Mouse (Mus musculus) C2C12 (cell line): Measurements from ENCODE around the gene Mki67. TPM values are rescaled to one million over a fixed set of nuclear protein-coding genes. Genes with fewer than 3 reads are reported as not detected.

Source experiments
- H3K27me3 ChIP-seq: one replicate; pipeline ENCODE4 v1.6.1; 2011; ENCODE audit not compliant: control insufficient read depth, insufficient read depth, insufficient read length
- H3K36me3 ChIP-seq: one replicate; pipeline ENCODE4 v1.6.1; 2011; ENCODE audit not compliant: control insufficient read depth, insufficient read depth
- H3K4me3 ChIP-seq: one replicate; pipeline ENCODE4 v1.5.1; 2011; ENCODE audit warnings: mild to moderate bottlenecking, control low read depth; ENCODE audit not compliant: poor library complexity, insufficient read depth, severe bottlenecking
- H3K79me2 ChIP-seq: one replicate; pipeline ENCODE4 v1.6.1; 2011; ENCODE audit not compliant: control insufficient read depth, insufficient read depth
- H3K79me3 ChIP-seq: one replicate; pipeline ENCODE4 v1.6.1; 2011; ENCODE audit warnings: low read depth, control low read depth
- H3ac ChIP-seq: one replicate; pipeline ENCODE3; 2011; ENCODE audit warnings: low read depth; ENCODE audit not compliant: control insufficient read depth, insufficient read length
- CEBPB ChIP-seq: IDR thresholded peaks from one replicate; pipeline ENCODE4 v1.6.1; 2011; ENCODE audit warnings: low read depth, mild to moderate bottlenecking, control low read depth, moderate library complexity
- CTCF ChIP-seq: IDR thresholded peaks from one replicate; pipeline ENCODE4 v1.5.1; 2011; ENCODE audit not compliant: control insufficient read depth, insufficient read depth, insufficient read length
- FOSL1 ChIP-seq: IDR thresholded peaks from one replicate; pipeline ENCODE4 v1.8.0; 2011; ENCODE audit warnings: mild to moderate bottlenecking, low read length; ENCODE audit not compliant: poor library complexity, insufficient read depth, severe bottlenecking
- MAX ChIP-seq: IDR thresholded peaks from one replicate; pipeline ENCODE4 v1.6.1; 2011; ENCODE audit warnings: mild to moderate bottlenecking, control low read depth
- MYOD1 ChIP-seq: IDR thresholded peaks from one replicate; pipeline ENCODE4 v1.6.1; 2011; ENCODE audit warnings: low read depth; ENCODE audit not compliant: control insufficient read depth, insufficient read length
- MYOG ChIP-seq: IDR thresholded peaks from one replicate; pipeline ENCODE4 v1.6.1; 2011; ENCODE audit not compliant: control insufficient read depth, insufficient read length; ENCODE audit errors: extremely low read depth
- USF1 ChIP-seq: IDR thresholded peaks from one replicate; pipeline ENCODE4 v1.6.1; 2011; ENCODE audit warnings: low read depth, mild to moderate bottlenecking, control low read depth, moderate library complexity
- polyA plus RNA-seq: library from polyadenylated mRNA; unstranded; fragments of >200 nt; fragmentation: generic; extraction: Trizol; gene quantifications from one replicate; pipeline ENCODE4 v1.2.1, GENCODE M21; 2012; ENCODE audit warnings: missing spikeins

Gene Mki67
- polyA plus RNA-seq, 1 experiment = 18.1 TPM

GRCm38 (mm10) chr7:135748986-135749385 is 32.8 kb upstream of the Mki67 start:
- Histone ChIP-seq H3K4me3 (no peak overlapping the region), H3K27me3 (no peaks in the 10 kb centered on the region), H3K36me3 (no peaks in the 10 kb centered on the region), H3ac (no peak overlapping the region), H3K79me3 (no peaks in the 10 kb centered on the region), H3K79me2 (no peaks in the 10 kb centered on the region)
- no peak for TF ChIP-seq MAX
- no peak for TF ChIP-seq CEBPB
- no peak for TF ChIP-seq USF1
- TF ChIP-seq FOSL1 = no peak
- no peak for TF ChIP-seq MYOD1
- TF ChIP-seq MYOG = no peak
- TF ChIP-seq CTCF = no peak

DNA sequence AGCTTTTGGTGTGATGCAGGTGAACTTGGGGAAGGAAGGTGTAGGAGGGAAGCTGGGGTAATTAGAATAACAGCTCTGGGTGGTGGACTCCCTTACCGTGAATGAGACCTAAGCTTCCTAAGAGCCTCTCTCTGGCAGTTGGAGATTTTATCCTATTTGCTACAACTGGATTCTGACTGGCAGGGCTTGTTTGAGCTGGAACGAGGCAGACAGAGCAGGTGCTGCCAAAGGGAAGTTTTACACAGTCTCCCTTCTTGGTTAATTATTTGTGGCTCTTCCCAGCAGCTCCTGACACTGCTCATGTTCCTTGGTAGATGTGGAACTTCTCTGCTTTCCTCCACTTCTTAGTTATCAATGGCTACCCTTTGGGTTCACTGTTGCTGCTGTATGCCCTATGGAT is 30.9 kb upstream of the Mki67 start:
- TF ChIP-seq MYOD1 (no peak), USF1 (no peak), FOSL1 (no peak), MYOG (no peak), CEBPB (no peak), CTCF (no peak), MAX (no peak)
- Histone ChIP-seq H3K36me3 (no peaks in the 10 kb centered on the region), H3K27me3 (no peaks in the 10 kb centered on the region), H3K79me2 (no peaks in the 10 kb centered on the region), H3ac (no peak overlapping the region), H3K4me3 (no peak overlapping the region), H3K79me3 (no peaks in the 10 kb centered on the region)

DNA sequence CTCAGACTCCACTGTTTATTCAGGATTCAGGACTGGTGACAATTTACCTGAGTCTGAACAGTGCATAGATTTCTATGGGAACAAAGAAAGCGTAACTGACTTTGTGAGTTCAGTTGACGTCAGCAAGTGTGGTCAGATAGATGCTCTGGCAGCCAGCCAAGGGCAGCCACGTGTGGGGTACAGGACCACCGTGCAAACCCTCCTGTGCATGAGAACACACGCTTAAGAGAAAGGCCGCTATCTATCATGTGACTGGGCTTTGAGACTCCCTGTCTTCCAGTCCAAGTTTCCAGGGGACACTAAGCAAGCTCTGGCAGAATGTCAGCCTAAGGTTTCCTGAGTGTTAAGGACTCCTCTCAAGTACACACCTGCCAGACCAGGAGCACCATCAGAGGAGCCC is 30.4 kb upstream of the Mki67 start:
- no peak overlapping the region for H3K4me3 ChIP-seq

GRCm38 (mm10) chr7:135745091-135745490 is 28.9 kb upstream of the Mki67 start:
- Histone ChIP-seq H3K27me3 (no peaks in the 10 kb centered on the region), H3K79me3 (no peaks in the 10 kb centered on the region), H3K36me3 (no peaks in the 10 kb centered on the region), H3ac (no peak overlapping the region), H3K4me3 (no peak overlapping the region), H3K79me2 (no peaks in the 10 kb centered on the region)
- TF ChIP-seq USF1 (no peak), MYOD1 (peak; percentile 63)

More for the DNA sequence above, 30.4 kb upstream of the Mki67 start:
- TF ChIP-seq MYOD1 (no peak), MYOG (no peak), USF1 (no peak), CTCF (no peak), MAX (no peak), CEBPB (no peak), FOSL1 (no peak)
- Histone ChIP-seq H3K36me3 (no peaks in the 10 kb centered on the region), H3K27me3 (no peaks in the 10 kb centered on the region), H3K79me3 (no peaks in the 10 kb centered on the region), H3K79me2 (no peaks in the 10 kb centered on the region), H3ac (no peak overlapping the region)

DNA sequence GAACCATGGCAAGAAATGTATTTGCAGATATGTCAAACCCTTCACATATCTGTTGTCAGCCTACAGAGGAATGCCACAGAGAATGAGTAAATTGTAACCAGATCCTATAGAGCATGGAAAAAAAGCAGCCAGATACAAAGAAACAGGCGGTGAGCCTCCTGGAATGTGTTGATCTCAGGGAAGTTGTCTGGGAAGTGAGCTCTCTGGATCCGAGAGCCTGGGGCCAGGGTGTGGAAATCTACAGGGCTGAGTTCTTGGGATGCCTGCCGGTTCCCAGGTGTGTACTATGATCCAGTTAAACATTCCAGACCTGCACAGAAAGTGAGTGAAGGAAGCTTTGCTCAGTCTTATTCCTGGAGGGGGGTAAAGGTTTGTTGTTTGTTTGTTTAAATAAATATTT is 24.3 kb upstream of the Mki67 start:
- H3K4me3 ChIP-seq = no peak overlapping the region
- no peaks in the 10 kb centered on the region for H3K79me2 ChIP-seq
- H3K36me3 ChIP-seq = no peaks in the 10 kb centered on the region
- H3K79me3 ChIP-seq = no peaks in the 10 kb centered on the region
- no peak overlapping the region for H3ac ChIP-seq
- TF ChIP-seq USF1 (no peak), MYOD1 (no peak), CEBPB (no peak), MAX (no peak), CTCF (no peak), MYOG (no peak), FOSL1 (no peak)
- H3K27me3 ChIP-seq = no peaks in the 10 kb centered on the region

DNA sequence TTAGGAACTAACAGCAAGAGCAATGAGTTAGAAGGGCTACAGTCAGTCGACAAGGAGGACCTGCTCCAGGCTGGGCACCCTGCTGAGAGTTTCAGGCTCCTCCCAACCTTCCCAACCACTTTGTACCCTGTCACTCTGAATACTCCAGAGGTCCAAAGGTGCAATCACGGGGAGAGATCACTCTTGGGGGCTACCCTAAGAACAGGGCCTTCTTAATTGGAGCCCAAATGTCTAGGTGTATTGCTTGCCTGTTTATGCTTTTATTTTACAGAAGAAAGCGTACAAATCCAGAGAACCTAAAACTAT is 20.4 kb upstream of the Mki67 start:
- TF ChIP-seq MYOD1 (no peak), CEBPB (no peak), FOSL1 (no peak), USF1 (no peak)
- H3K4me3 ChIP-seq = no peak overlapping the region
- H3ac ChIP-seq = no peak overlapping the region
- H3K36me3 ChIP-seq = no peaks in the 10 kb centered on the region
- no peaks in the 10 kb centered on the region for H3K79me2 ChIP-seq
- H3K79me3 ChIP-seq = no peaks in the 10 kb centered on the region
- no peaks in the 10 kb centered on the region for H3K27me3 ChIP-seq
